Mouse (Mus musculus) cerebellum, adult (tissue): ENCODE measurements around the gene Gm49325.
A peak's percentile ranks its signal among the peaks of the same experiment; 100 is the strongest.

Experiments used
- ATAC-seq: cut with Nextera tagmentation; 2 replicates; pipeline ENCODE4 v1.9.2; 2017; ENCODE audit warnings: mild to moderate bottlenecking, moderate library complexity, mixed read lengths; ENCODE audit not compliant: insufficient number of reproducible peaks, low FRiP score, low TSS enrichment

Gm49325 gene

DNA sequence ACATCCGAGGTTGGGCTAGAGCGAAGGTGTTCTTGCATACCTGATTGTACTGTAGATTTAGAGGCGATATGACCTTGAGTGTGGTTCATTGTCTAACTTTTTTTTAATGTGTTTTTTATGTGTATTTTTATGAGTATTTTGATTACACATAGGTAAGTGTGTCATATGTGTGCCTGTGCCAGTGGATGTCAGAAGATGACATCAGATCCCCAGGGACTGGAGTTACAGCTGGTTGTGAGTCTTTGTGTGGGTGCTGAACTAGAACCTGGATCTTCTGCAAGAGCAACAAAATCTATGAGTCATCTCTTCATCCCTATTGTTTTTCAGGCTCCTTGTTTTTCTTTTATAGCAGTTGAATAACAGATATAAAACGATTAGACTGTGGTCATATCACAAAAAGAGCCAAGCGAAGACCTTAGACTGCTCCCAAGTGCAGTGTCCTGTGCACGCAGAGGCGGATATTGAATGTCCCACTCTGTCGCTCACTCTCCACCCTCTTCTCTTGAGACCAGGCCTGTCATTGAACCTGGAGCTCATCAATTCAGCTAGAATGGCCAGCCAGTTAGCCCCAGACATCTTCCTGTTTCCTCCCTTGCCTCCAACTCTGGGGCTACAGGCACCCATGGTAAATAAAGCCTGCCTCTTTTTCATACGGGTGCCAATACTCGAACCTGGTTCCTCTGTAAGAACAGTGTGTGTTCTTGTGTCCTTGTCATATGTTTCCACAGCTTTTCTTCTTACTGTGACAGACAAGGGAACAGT, 17.8 kb downstream of the Gm49325 start:
- ATAC-seq = no peak

- no peak for ATAC-seq
These were observed 18.6 kb downstream of the Gm49325 start for GRCm38 (mm10) chr10:77624570-77624995.

DNA sequence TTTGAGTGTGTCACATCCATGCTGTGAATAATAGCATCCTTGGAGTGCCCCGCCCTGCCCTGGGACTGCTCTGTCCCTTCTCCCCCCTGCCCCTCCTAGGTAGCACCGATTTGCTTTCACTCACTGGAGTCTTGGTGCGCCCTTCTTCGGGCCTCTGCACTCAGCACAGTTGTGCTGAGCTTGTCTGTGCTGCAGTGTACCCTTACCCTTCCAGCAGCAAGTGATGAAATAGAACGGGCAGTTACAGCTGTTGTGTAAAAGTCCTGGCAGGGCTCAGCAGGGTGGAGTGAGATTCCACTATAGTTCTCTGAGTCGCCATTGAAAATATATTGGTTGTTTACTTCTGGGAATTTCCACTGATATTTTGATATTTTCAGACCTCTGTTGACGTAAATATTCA, 20.0 kb downstream of the Gm49325 start:
- no peak for ATAC-seq

DNA sequence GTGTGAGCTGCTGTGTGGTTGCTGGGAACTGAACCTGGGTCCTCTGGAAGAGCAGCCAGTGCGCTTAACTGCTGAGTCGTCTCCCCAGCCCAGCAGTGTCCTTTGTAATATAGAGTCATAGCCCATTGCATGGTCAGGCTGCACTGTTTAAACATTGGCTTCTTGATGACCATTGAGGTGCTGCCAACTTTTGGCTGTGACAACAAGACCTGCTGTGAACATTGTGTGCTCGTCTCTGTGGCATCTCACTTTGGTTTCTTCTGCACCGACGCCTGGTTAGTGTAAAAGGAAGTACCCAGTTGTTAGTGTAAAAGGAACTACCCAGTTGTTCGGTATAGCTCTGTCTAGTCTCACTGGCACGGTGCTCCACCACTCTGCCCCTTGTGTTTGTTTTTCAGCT, 20.6 kb downstream of the Gm49325 start:
- no peak for ATAC-seq

DNA sequence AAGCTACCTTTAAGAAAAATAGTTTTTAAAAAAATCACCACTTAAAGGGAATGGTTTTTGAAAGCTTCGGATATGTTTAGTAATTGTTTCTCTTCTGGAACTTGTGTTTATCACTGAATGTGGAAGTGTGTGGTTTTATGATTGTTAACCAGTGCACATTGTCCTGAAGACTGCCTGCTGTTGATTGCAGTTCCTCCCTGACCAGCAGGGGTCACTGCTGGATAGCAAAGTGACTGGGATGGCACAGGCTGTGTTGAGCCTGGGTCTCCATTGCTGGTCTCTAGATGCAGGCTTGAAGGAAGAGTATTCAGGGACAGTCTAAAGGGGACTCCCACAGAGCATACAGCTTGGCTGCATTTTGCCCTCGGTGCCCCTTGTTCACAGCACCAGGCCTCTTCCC, 21.5 kb downstream of the Gm49325 start:
- ATAC-seq = peak; percentile 60; the same call in 1 of the 2 replicates

DNA sequence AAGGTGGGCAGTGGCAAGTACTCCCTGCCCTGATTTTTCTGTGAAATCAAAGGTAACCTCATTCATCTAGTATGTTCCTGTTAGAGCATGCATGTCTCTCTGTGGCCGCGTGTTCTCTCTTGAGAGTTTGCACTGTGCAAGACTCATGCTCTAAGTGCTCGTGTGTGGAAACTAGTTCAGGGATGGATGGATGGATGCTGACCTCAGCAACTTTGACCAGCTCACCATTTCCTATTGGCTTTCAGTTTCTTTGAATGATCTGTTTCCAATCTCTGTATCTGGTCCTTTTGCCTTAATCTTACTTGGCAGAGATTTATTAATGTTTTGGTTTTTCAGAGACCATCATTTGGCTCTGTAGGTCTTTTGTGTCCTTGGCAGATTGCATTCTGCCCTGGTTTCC, 23.2 kb downstream of the Gm49325 start:
- no peak for ATAC-seq

GRCm38 (mm10) chr10:77629970-77630369, 24.0 kb downstream of the Gm49325 start:
- ATAC-seq = no peak

GRCm38 (mm10) chr10:77634016-77634415, 28.0 kb downstream of the Gm49325 start:
- ATAC-seq = no peak

- ATAC-seq = no peak
These were observed 28.6 kb downstream of the Gm49325 start for GRCm38 (mm10) chr10:77634452-77635231.

DNA sequence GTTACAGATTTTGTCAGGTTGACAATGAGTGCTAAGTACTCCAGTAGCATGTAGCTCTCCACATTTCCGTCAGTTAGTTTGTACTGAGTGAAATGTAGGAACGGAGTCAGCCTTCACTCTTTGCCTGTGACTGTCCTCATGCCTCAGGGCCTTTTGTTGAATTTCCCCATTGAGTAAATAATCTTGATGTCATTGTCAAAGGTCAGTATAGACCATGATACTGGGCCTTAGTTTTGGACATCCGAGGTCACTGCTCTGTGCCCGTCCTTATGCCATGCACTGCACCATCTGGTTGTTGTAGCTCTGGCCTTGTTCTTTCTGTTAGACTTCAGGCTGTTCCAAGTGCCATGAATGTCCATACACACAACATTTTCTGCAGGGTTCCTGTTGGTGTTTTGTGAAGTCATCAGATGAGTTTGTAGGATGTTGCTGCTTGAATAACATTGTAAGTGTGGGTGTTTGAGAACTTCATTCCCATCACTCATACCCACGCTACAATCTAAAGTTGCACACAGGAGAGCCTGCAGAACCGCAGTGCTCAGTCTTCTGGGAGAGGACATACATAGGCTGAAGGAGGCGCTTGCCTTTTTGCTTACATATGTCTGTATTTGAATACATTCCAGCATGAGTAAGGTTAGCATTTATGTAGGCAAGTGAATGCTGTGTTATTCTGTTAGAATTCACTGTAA, 30.4 kb downstream of the Gm49325 start:
- no peak for ATAC-seq

GRCm38 (mm10) chr10:77638956-77639355, 33.0 kb downstream of the Gm49325 start:
- ATAC-seq = no peak

- no peak for ATAC-seq
These were observed 37.2 kb downstream of the Gm49325 start for GRCm38 (mm10) chr10:77643160-77643559.

GRCm38 (mm10) chr10:77645571-77645970, 39.6 kb downstream of the Gm49325 start:
- no peak for ATAC-seq

DNA sequence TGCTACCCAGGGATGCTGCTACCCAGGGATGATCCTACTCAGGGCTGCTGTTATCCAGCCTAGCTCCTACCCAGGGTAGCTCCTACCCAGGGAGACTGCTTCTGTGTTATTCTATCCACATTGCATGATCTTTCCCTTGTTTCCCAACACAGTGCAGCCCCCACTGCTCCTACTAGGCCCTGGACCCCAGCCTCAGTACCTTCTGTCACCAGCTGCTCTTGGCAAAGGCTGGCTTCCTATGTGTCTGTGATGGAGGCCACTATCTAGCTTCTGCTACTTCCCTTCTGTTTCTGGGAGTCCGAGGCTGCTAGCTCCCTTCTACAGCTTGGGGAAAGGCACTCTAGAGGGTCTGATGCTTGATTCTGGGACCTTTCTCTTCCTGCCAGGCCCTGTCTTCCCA, 41.5 kb downstream of the Gm49325 start:
- ATAC-seq = no peak

DNA sequence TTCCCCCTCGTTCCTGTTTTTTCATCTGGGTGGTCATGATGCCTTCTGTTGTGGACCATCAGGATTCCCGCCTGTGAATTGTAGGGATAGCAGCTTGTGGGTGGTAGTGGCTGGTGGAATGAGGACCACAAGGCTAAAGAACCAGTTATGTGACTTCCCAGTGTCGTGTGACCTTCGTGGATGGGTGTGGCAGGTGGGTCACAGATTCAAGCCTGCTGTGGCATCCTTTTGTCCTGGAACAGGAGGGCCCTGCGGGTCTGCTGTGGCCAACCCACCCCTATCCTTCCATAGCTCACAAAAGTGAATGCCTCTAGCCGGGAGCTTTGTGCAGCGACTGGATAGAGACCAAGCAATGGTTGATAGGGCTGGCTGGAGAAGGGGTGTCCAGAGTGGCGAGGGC, 41.9 kb downstream of the Gm49325 start:
- no peak for ATAC-seq

- ATAC-seq = no peak
These were observed 46.0 kb downstream of the Gm49325 start for GRCm38 (mm10) chr10:77652046-77652445.

- ATAC-seq = no peak
These were observed 52.4 kb downstream of the Gm49325 start for GRCm38 (mm10) chr10:77658286-77658994.

DNA sequence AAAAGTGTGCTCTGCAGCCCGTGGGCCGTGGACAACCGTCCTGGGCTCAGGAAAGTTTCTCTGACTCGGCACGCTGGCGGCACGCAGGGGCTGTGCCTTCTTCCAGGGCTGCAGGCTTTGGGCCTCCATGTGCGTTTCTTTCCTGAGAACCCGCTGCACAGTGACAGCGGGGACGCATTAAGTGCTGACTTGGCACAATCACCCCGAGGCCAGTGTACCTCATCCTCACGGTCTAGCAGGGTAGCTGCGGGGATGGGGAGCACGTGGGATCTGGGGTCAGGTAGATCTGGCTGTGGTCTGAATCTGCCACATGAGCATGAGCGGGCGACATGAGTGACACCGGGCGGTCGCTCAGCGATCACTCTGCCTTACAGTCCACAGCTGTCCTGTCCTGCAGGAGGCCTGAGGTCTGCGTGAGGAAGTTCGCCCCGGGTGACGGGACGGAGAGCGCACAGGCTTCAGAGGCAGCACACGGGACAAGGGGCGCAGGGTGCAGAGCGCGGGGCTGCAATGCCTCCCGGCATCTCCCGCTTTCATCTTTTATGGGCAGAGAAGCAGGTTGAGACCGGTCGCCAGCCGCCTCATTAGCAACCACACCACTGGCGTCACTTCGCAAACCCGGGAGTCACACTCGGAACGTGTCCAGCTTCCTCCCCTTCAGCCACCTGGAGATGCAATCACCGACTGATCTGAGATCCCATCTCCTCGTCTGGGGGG, 58.1 kb downstream of the Gm49325 start:
- ATAC-seq = no peak

DNA sequence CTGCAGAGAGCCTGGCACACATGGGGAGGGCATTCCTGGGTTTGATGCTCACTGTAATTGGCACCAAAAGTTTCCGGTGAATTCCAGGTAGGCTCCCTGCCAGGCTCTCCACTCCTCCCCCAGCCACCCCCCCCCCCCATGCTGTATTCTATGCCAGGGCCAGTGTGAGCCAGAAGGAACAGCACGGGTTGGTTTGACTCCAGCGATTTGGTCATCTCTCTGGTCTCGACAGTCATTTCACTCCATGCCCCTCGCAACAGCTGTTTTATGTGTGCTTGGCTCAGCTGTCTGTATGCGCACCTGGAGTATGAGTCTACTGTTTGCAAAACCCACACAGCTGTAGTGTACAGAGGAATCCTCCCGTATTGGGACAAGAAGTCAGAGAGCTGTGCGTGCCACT, 60.3 kb downstream of the Gm49325 start:
- ATAC-seq = no peak

GRCm38 (mm10) chr10:77667402-77667801, 61.4 kb downstream of the Gm49325 start:
- ATAC-seq = no peak
